ENCODE assay signal across 19 mouse cellular contexts in genomic region chr3:141745322-141745721, GRCm38 (mm10).
DNase-seq lines count a peak whose midpoint lies in the region; ATAC-seq and TF ChIP-seq lines count a peak whose summit lies in the region.
"Had no signal": no experiment of that assay in that cellular context is flagged by ENCODE, and none has a peak within 500 bp of the region (broad histone marks: within the 10 kb centered on the region; RNA-seq: fewer than 3 reads in every experiment).

No protein-coding gene starts in this region.

- H3K36me3 ChIP-seq in lung, postnatal 0 days (ENCODE audit: insufficient read depth, low read length): no peaks in the 10 kb centered on the region
- no peaks in the 10 kb centered on the region for H3K36me3 ChIP-seq in forebrain, embryonic 11.5 days (ENCODE audit: control insufficient read depth, insufficient read depth, low read length)
- H3K36me3 ChIP-seq: embryonic facial prominence, embryonic 10.5 days; embryonic facial prominence, embryonic 12.5 days; forebrain, embryonic 12.5 days had no signal

- no peaks in the 10 kb centered on the region for H3K9me3 ChIP-seq in lung, postnatal 0 days (ENCODE audit: low read length)
- no peaks in the 10 kb centered on the region for H3K9me3 ChIP-seq in forebrain, embryonic 11.5 days (ENCODE audit: control insufficient read depth, low read length)
- H3K9me3 ChIP-seq: embryonic facial prominence, embryonic 10.5 days; embryonic facial prominence, embryonic 12.5 days; forebrain, embryonic 12.5 days had no signal

- H3K4me1 ChIP-seq in lung, postnatal 0 days (ENCODE audit: insufficient read depth, low read depth, low read length): no peaks in the 10 kb centered on the region
- H3K4me1 ChIP-seq in forebrain, embryonic 11.5 days (replicated peaks; ENCODE audit: control insufficient read depth, insufficient read depth, low read length): no peaks in the 10 kb centered on the region
- H3K4me1 ChIP-seq: embryonic facial prominence, embryonic 10.5 days; embryonic facial prominence, embryonic 12.5 days; forebrain, embryonic 12.5 days had no signal

- no peak for ATAC-seq in lung, postnatal 0 days
- ATAC-seq in granulocyte monocyte progenitor cell, adult 5-6 weeks (replicated peaks; ENCODE audit: poor library complexity, severe bottlenecking): peak; percentile 98
- ATAC-seq in forebrain, embryonic 11.5 days (replicated peaks; ENCODE audit: low FRiP score): no peak
- ATAC-seq: forebrain, embryonic 14.5 days; forebrain, embryonic 16.5 days had no signal

- no peak overlapping the region for H3K4me2 ChIP-seq in lung, postnatal 0 days (replicated peaks; ENCODE audit: low read depth, low read length)
- H3K4me2 ChIP-seq in forebrain, embryonic 11.5 days (ENCODE audit: low read depth, low read length, severe bottlenecking): no peak overlapping the region
- H3K4me2 ChIP-seq: embryonic facial prominence, embryonic 12.5 days; forebrain, embryonic 12.5 days had no signal

- H3K9ac ChIP-seq in lung, postnatal 0 days (replicated peaks; ENCODE audit: low read depth): no peak overlapping the region
- no peak overlapping the region for H3K9ac ChIP-seq in forebrain, embryonic 11.5 days (ENCODE audit: low read length)
- H3K9ac ChIP-seq: embryonic facial prominence, embryonic 12.5 days; forebrain, embryonic 12.5 days had no signal

- H3K4me3 ChIP-seq in lung, postnatal 0 days (ENCODE audit: low read depth, low read length): no peak overlapping the region
- H3K4me3 ChIP-seq in forebrain, embryonic 11.5 days (ENCODE audit: low read depth, low read length): no peak overlapping the region
- H3K4me3 ChIP-seq: embryonic facial prominence, embryonic 10.5 days; embryonic facial prominence, embryonic 12.5 days; forebrain, embryonic 12.5 days had no signal

- no peak for TF ChIP-seq CTCF in lung, postnatal 0 days (IDR thresholded peaks at IDR 0.05)

- H3K27ac ChIP-seq in lung, postnatal 0 days (ENCODE audit: low read length): no peak overlapping the region
- no peak overlapping the region for H3K27ac ChIP-seq in forebrain, embryonic 11.5 days (ENCODE audit: low read depth, low read length)
- H3K27ac ChIP-seq: embryonic facial prominence, embryonic 10.5 days; embryonic facial prominence, embryonic 12.5 days; forebrain, embryonic 12.5 days had no signal

- DNase-seq in lung, postnatal 0 days (ENCODE audit: low spot score): peak; percentile 5
- no peak for DNase-seq in lung, postnatal 4 days
- DNase-seq in forebrain, embryonic 11.5 days (ENCODE audit: low spot score): no peak
- DNase-seq in kidney, adult 9 months: no peak
- DNase-seq: adrenal gland, adult 2 months; adrenal gland, postnatal 10 days; adrenal gland, postnatal 25 days; cerebellum, adult 11 months; cerebellum, adult 18-20 months; cerebellum, adult 8-10 months; cerebellum, adult 9-11 months; cerebellum, postnatal 14 days; cerebellum, postnatal 36 days had no signal

- no peak for TF ChIP-seq EP300 in lung, postnatal 0 days (IDR thresholded peaks at IDR 0.05)

- H3K27me3 ChIP-seq in lung, postnatal 0 days (replicated peaks; ENCODE audit: insufficient read depth, low read length): no peaks in the 10 kb centered on the region
- H3K27me3 ChIP-seq in forebrain, embryonic 11.5 days (ENCODE audit: control insufficient read depth, insufficient read depth, low read length): no peaks in the 10 kb centered on the region
- H3K27me3 ChIP-seq: embryonic facial prominence, embryonic 12.5 days; forebrain, embryonic 12.5 days had no signal
